Mouse (Mus musculus) CH12.LX (cell line): ENCODE measurements around the gene Btbd6. TPM values are rescaled to one million over a fixed set of nuclear protein-coding genes. Genes with fewer than 3 reads are reported as not detected.

Experiments used
- polyA plus RNA-seq: library from polyadenylated mRNA; unstranded; fragments of >175 nt; gene quantifications from 2 replicates; pipeline ENCODE4 v1.2.1, GENCODE M21; 2012; ENCODE audit warnings: low read depth; ENCODE audit not compliant: insufficient read length
- total RNA-seq, 2 experiments: library from RNA; depleted of rRNA; stranded (reverse); fragments of 300-350 nt in 1 of 2; fragments of >200 nt in 1 of 2; gene quantifications; 2 replicates each; pipeline ENCODE4 v1.2.3; 2012 to 2014

Btbd6 gene
- total and polyA plus RNA-seq, 3 experiments = 5.6 to 11.9 (median 9.9) TPM

Other genes with a start within 250 kb of the Btbd6 start
- gene Pld4, start 215.8 kb upstream of the Btbd6 start, total RNA-seq (2012; rRNA removed) = 149 and 155 TPM in 2 replicates
- gene Pld4, start 215.8 kb upstream of the Btbd6 start, total RNA-seq (2014; rRNA removed) = 112 and 117 TPM in 2 replicates
- gene Pld4, start 215.8 kb upstream of the Btbd6 start, polyA plus RNA-seq = 196 and 226 TPM in 2 replicates
- gene Ahnak2, start 173.8 kb upstream of the Btbd6 start, total RNA-seq (2012; rRNA removed) = 16.2 and 27.7 TPM in 2 replicates
- gene Ahnak2, start 173.8 kb upstream of the Btbd6 start, total RNA-seq (2014; rRNA removed) = 2.0 and 3.1 TPM in 2 replicates
- gene Ahnak2, start 173.8 kb upstream of the Btbd6 start, polyA plus RNA-seq = 14.4 and 14.6 TPM in 2 replicates
- 3.1 and 3.5 TPM in 2 replicates for gene Clba1, start 167.5 kb upstream of the Btbd6 start, total RNA-seq (2012; rRNA removed)
- gene Clba1, start 167.5 kb upstream of the Btbd6 start, total RNA-seq (2014; rRNA removed) = 2.5 TPM in 2 replicates
- 3.0 and 3.5 TPM in 2 replicates for gene Clba1, start 167.5 kb upstream of the Btbd6 start, polyA plus RNA-seq
- 78.0 and 90.6 TPM in 2 replicates for gene Cdca4, start 147.1 kb upstream of the Btbd6 start, total RNA-seq (2012; rRNA removed)
- 111 and 128 TPM in 2 replicates for gene Cdca4, start 147.1 kb upstream of the Btbd6 start, total RNA-seq (2014; rRNA removed)
- 68.3 and 78.0 TPM in 2 replicates for gene Cdca4, start 147.1 kb upstream of the Btbd6 start, polyA plus RNA-seq
- 31.1 and 44.7 TPM in 2 replicates for gene Gpr132, start 108.3 kb upstream of the Btbd6 start, total RNA-seq (2012; rRNA removed)
- 19.4 and 24.4 TPM in 2 replicates for gene Gpr132, start 108.3 kb upstream of the Btbd6 start, total RNA-seq (2014; rRNA removed)
- gene Gpr132, start 108.3 kb upstream of the Btbd6 start, polyA plus RNA-seq = 50.9 and 62.1 TPM in 2 replicates
- 3.8 and 7.6 TPM in 2 replicates for gene Jag2, start 46.7 kb upstream of the Btbd6 start, total RNA-seq (2012; rRNA removed)
- 0.34 and 0.69 TPM in 2 replicates for gene Jag2, start 46.7 kb upstream of the Btbd6 start, total RNA-seq (2014; rRNA removed)
- 0.59 and 0.80 TPM in 2 replicates for gene Jag2, start 46.7 kb upstream of the Btbd6 start, polyA plus RNA-seq
- gene Nudt14, start 34.4 kb upstream of the Btbd6 start, total RNA-seq (2012; rRNA removed) = 15.9 and 23.9 TPM in 2 replicates
- gene Nudt14, start 34.4 kb upstream of the Btbd6 start, total RNA-seq (2014; rRNA removed) = 17.7 and 19.7 TPM in 2 replicates
- gene Nudt14, start 34.4 kb upstream of the Btbd6 start, polyA plus RNA-seq = 20.0 and 20.7 TPM in 2 replicates
- 30.8 and 31.2 TPM in 2 replicates for gene Brf1, start 24.2 kb downstream of the Btbd6 start, total RNA-seq (2012; rRNA removed)
- 15.9 and 18.1 TPM in 2 replicates for gene Brf1, start 24.2 kb downstream of the Btbd6 start, total RNA-seq (2014; rRNA removed)
- 29.6 and 30.6 TPM in 2 replicates for gene Brf1, start 24.2 kb downstream of the Btbd6 start, polyA plus RNA-seq
- 6.5 and 7.1 TPM in 2 replicates for gene Pacs2, start 38.0 kb downstream of the Btbd6 start, total RNA-seq (2012; rRNA removed)
- gene Pacs2, start 38.0 kb downstream of the Btbd6 start, total RNA-seq (2014; rRNA removed) = 2.4 and 3.1 TPM in 2 replicates
- 7.0 and 8.2 TPM in 2 replicates for gene Pacs2, start 38.0 kb downstream of the Btbd6 start, polyA plus RNA-seq
- gene Tex22, start 98.0 kb downstream of the Btbd6 start, total RNA-seq (2012; rRNA removed) = 0.21 and 0.55 TPM in 2 replicates
- gene Tex22, start 98.0 kb downstream of the Btbd6 start, total RNA-seq (2014; rRNA removed) = not detected in 2 replicates
- gene Tex22, start 98.0 kb downstream of the Btbd6 start, polyA plus RNA-seq = not detected in 2 replicates
- 29.5 and 39.4 TPM in 2 replicates for gene Mta1, start 121.8 kb downstream of the Btbd6 start, total RNA-seq (2012; rRNA removed)
- gene Mta1, start 121.8 kb downstream of the Btbd6 start, total RNA-seq (2014; rRNA removed) = 11.5 and 12.7 TPM in 2 replicates
- 68.6 and 76.7 TPM in 2 replicates for gene Mta1, start 121.8 kb downstream of the Btbd6 start, polyA plus RNA-seq
- gene Crip2, start 163.8 kb downstream of the Btbd6 start, total RNA-seq (2012; rRNA removed) = 6.8 and 7.7 TPM in 2 replicates
- 0.16 TPM in 1 of 2 replicates, not detected in the other for gene Crip2, start 163.8 kb downstream of the Btbd6 start, total RNA-seq (2014; rRNA removed)
- gene Crip2, start 163.8 kb downstream of the Btbd6 start, polyA plus RNA-seq = 0.89 and 1.9 TPM in 2 replicates
- 61.5 and 77.2 TPM in 2 replicates for gene Crip1, start 169.8 kb downstream of the Btbd6 start, total RNA-seq (2012; rRNA removed)
- 1.6 and 2.0 TPM in 2 replicates for gene Crip1, start 169.8 kb downstream of the Btbd6 start, total RNA-seq (2014; rRNA removed)
- gene Crip1, start 169.8 kb downstream of the Btbd6 start, polyA plus RNA-seq = 1.6 and 2.8 TPM in 2 replicates
- gene Tedc1, start 179.9 kb downstream of the Btbd6 start, total RNA-seq (2012; rRNA removed) = 14.0 and 16.2 TPM in 2 replicates
- gene Tedc1, start 179.9 kb downstream of the Btbd6 start, total RNA-seq (2014; rRNA removed) = 5.4 and 6.4 TPM in 2 replicates
- 9.0 and 9.8 TPM in 2 replicates for gene Tedc1, start 179.9 kb downstream of the Btbd6 start, polyA plus RNA-seq
- gene Tmem121, start 209.4 kb downstream of the Btbd6 start, total RNA-seq (2012; rRNA removed) = not detected in 2 replicates
- not detected in 2 replicates for gene Tmem121, start 209.4 kb downstream of the Btbd6 start, total RNA-seq (2014; rRNA removed)
- not detected in 2 replicates for gene Tmem121, start 209.4 kb downstream of the Btbd6 start, polyA plus RNA-seq